Mouse (Mus musculus) brain, adult 2 months (tissue): ENCODE data around the gene Mief2.

ENCODE experiments used
- DNase-seq: peaks from one replicate; pipeline ENCODE4 v3.0.0; 2011; ENCODE audit warnings: low read depth, low spot score

Mief2 gene

DNA sequence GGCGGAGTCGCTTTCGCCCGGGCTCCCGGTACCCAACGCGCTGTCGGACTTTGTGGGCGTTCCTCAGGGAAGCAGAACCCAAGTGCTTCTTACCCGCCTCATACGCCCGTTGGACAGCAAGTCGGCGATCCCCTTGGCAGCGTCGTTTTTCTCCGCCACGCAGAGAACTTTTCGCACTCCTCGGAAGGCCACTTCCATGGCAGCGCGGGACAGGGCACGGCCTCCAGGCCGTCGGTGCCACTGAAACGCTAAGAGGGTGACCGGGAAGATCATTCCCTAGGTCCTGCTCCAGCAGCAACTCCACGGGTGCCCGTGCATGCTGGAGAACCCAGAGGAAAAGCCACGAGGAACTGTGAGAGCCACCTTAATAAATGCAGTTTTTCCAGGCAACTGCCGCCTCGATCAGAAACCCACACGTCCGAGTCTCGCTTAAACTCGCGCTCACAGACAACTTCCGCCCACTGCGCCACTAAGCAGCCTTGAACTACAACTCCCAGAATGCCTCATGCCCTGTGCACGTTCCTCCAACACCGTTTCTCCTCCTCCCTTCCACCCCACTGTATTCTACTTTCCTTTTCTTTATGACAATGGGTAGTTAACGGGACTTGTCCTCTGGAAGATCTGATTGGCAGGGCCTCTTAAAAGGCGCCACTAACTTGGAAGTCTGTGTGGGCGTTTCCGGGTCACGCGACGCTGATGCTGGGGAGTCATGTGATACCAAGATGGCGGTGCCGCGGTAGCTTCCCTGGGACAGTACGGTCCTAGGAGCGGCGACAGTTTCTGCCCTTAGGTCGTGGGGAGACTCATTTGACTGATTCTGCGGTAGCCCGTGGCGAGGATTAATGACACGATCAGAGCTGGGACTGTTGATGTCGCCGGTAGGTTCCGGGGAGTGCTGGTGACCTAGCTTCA is 48.9 kb downstream of the Mief2 start, which contains the start of the genes Top3a and Smcr8:
TSS of gene Top3a (minus strand) at position 537 of the 912 bp plus-strand sequence.
TSS of gene Smcr8 (plus strand) at position 696 of the 912 bp plus-strand sequence.
- peak; percentile 97 for DNase-seq

- DNase-seq, result no peak
These were observed 49.7 kb downstream of the Mief2 start for GRCm38 (mm10) chr11:60777801-60778370.

DNA sequence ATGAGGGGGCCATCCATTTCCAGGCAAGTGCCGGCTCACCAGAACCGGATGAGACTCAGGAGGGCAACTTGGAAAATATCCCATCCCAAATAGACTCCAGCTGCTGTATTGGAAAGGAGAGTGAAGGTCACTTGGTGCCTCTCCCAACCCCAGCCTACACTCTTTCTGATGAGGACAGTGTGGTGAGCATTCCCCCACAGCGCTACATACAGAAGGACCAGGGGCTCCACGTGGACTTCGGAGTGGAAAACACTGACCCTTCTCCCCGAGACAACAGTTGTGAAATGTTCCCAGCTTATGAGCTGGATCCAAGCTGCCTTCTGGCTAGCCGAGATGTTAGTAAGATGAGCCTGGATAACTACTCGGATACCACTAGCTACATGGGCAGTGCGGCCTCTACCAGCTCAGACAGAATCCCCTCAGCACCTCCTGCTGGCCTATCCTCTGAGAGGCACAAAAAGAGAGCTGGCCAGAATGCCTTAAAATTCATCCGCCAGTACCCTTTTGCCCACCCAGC is 51.5 kb downstream of the Mief2 start:
- no peak for DNase-seq
